Mouse (Mus musculus): ENCODE measurements around the gene Commd3. TPM values are rescaled to one million over a fixed set of nuclear protein-coding genes. Genes with fewer than 3 reads are reported as not detected.

The Commd3 gene
- polyA plus RNA-seq (2015; fragmentation: Nextera tagmentation; extraction: Ambion mirVana), result 164 and 184 TPM in 2 replicates

DNA sequence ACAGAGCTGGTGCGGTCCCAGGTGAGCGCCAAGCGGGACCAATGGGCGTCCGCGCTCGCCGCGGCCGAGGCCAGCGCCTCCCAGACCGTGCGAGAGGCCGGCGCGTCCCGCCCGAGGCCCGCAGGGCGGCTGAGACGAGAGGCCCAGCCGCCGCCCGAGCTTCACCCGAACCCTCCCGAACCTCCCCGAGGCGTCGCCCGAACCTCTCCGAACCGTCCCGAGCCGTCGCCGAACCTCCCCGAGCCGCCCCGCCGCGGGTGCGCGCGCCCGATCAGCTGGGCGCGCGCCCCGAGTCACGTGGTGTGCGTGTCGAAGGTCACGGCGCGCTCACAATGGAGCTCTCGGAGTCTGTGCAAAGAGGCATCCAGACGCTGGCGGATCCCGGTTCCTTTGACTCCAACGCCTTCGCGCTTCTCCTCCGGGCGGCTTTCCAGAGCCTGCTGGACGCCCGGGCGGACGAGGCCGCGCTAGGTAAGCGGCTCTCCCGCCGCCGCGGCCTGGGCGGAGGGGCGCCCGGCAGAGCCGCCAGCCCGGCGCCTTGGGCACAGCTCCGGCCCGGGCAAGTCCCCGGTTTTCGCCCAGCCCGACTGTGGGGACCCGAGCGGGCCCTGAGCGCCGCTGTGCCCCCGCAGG, at the start of gene Commd3:
Gene Commd3, plus strand, starts transcription at position 252 of the 633 bp plus-strand sequence.
- peaks cover 33% of the 10 kb centered on the region for H3K27me3 ChIP-seq (replicated peaks)
- peak within 1 kb of the TSS; percentile 94 for H3K4me3 ChIP-seq
- peak within 1 kb of the TSS; percentile 98 for H3K27ac ChIP-seq (replicated peaks)
- H3K36me3 ChIP-seq, result 0 out of 2 replicates have a peak, but pooled peaks cover 2% of the 10 kb centered on the region
- ATAC-seq (ENCODE audit: extremely low read depth, insufficient number of reproducible peaks, low FRiP score, low TSS enrichment), result peak; percentile 72
- peak within 1 kb of the TSS; percentile 99 for H3K9ac ChIP-seq
- H3K4me1 ChIP-seq, result peaks cover 18% of the 10 kb centered on the region
- peak within 1 kb of the TSS; percentile 73 for H3K4me2 ChIP-seq
- H3K9me3 ChIP-seq, result no peaks in the 10 kb centered on the region
- WGBS, result under 1% methylated on average over 90 of the region's 91 CpGs

- Histone ChIP-seq H3K36me3 (no peaks in the 10 kb centered on the region), H3K27me3 (replicated peaks) (peaks cover 47% of the 10 kb centered on the region), H3K27ac (replicated peaks) (no peak overlapping the region), H3K4me3 (no peak overlapping the region), H3K4me1 (peaks cover 6% of the 10 kb centered on the region; the same call in 1 of the 2 replicates), H3K9ac (no peak overlapping the region), H3K4me2 (no peak overlapping the region), H3K9me3 (no peaks in the 10 kb centered on the region)
- WGBS, result 71% methylated on average over 10 of the region's 10 CpGs
- ATAC-seq (ENCODE audit: extremely low read depth, insufficient number of reproducible peaks, low FRiP score, low TSS enrichment), result no peak
These were observed 49.0 kb upstream of the Commd3 start for GRCm38 (mm10) chr2:18623219-18623618.

DNA sequence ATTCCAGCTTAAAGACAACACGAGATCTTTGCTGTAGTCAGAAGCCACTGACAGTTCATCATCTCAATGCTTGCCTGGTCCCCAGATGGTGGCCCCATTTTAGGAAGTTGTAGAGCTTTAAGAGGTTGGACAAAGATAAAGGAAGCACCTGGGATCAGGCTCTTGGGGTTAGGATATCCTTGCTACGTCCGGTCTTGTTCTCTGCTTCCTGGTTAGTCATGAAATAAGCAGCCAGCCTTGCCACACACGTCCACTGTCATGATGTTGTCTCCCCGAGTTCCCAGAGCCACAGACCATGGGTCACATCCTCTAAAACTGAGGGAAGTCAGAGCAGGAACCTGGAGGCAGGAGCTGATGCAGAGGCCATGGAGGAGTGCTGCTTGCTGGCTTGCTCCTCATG, 41.6 kb upstream of the Commd3 start:
- Histone ChIP-seq H3K4me3 (no peak overlapping the region), H3K9me3 (no peaks in the 10 kb centered on the region), H3K4me2 (no peak overlapping the region), H3K36me3 (no peaks in the 10 kb centered on the region), H3K27me3 (replicated peaks) (peaks cover 13% of the 10 kb centered on the region), H3K27ac (replicated peaks) (no peak overlapping the region), H3K4me1 (peaks cover 13% of the 10 kb centered on the region), H3K9ac (no peak overlapping the region)
- ATAC-seq (ENCODE audit: extremely low read depth, insufficient number of reproducible peaks, low FRiP score, low TSS enrichment), result no peak
- 63% methylated on average over 5 of the region's 5 CpGs for WGBS

DNA sequence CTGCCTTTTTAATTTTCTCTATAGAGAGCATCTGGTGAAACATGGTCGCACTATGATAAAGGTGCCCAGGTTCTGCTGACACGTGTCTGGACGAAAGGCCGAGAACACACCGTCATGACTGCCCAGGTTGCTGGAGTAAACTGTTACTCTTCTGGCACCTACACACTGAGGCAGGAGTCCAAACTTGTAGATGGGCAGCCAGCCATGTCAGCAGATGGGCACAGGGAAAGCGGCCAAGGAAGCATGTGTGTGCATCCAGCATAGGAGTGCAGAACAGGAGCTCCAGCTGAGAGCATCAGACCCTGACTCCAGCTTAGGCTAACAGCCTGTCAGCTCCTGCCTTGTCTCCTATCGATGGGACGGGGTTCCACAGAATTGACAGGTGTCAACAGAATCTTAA, 37.1 kb upstream of the Commd3 start:
- Histone ChIP-seq H3K4me2 (no peak overlapping the region), H3K9me3 (peaks cover 8% of the 10 kb centered on the region), H3K9ac (no peak overlapping the region), H3K27ac (replicated peaks) (no peak overlapping the region), H3K36me3 (no peaks in the 10 kb centered on the region), H3K27me3 (replicated peaks) (peaks cover 15% of the 10 kb centered on the region), H3K4me1 (0 out of 2 replicates have a peak, but pooled peaks cover under 1% of the 10 kb centered on the region), H3K4me3 (no peak overlapping the region)
- no peak for ATAC-seq (ENCODE audit: extremely low read depth, insufficient number of reproducible peaks, low FRiP score, low TSS enrichment)
- 77% methylated on average over 8 of the region's 8 CpGs for WGBS

GRCm38 (mm10) chr2:18648563-18648962, 23.6 kb upstream of the Commd3 start:
- ATAC-seq (ENCODE audit: extremely low read depth, insufficient number of reproducible peaks, low FRiP score, low TSS enrichment), result no peak
- no peak overlapping the region for H3K9ac ChIP-seq
- H3K27me3 ChIP-seq (replicated peaks), result 0 out of 2 replicates have a peak, but pooled peaks cover 3% of the 10 kb centered on the region
- no peaks in the 10 kb centered on the region for H3K4me1 ChIP-seq
- WGBS, result 79% methylated on average over 4 of the region's 4 CpGs
- no peaks in the 10 kb centered on the region for H3K9me3 ChIP-seq
- no peak overlapping the region for H3K4me2 ChIP-seq
- no peaks in the 10 kb centered on the region for H3K36me3 ChIP-seq
- H3K4me3 ChIP-seq, result no peak overlapping the region
- no peak overlapping the region for H3K27ac ChIP-seq (replicated peaks)

- peaks cover 3% of the 10 kb centered on the region; the same call in 1 of the 2 replicates for H3K4me1 ChIP-seq
- H3K4me2 ChIP-seq, result no peak overlapping the region
- H3K36me3 ChIP-seq, result no peaks in the 10 kb centered on the region
- no peak for ATAC-seq (ENCODE audit: extremely low read depth, insufficient number of reproducible peaks, low FRiP score, low TSS enrichment)
- 63% methylated on average over 5 of the region's 5 CpGs for WGBS
- H3K9ac ChIP-seq, result no peak overlapping the region
- no peak overlapping the region for H3K27ac ChIP-seq (replicated peaks)
- H3K4me3 ChIP-seq, result no peak overlapping the region
- 0 out of 2 replicates have a peak, but pooled peaks cover 2% of the 10 kb centered on the region for H3K27me3 ChIP-seq (replicated peaks)
- no peaks in the 10 kb centered on the region for H3K9me3 ChIP-seq
These were observed 17.4 kb upstream of the Commd3 start for GRCm38 (mm10) chr2:18654821-18655220.

- Histone ChIP-seq H3K4me3 (no peak overlapping the region), H3K27ac (replicated peaks) (no peak overlapping the region), H3K9me3 (no peaks in the 10 kb centered on the region), H3K36me3 (no peaks in the 10 kb centered on the region), H3K4me2 (no peak overlapping the region), H3K27me3 (replicated peaks) (peaks cover 19% of the 10 kb centered on the region), H3K9ac (no peak overlapping the region), H3K4me1 (no peaks in the 10 kb centered on the region)
- WGBS, result 87% methylated on average over 3 of the region's 3 CpGs
- no peak for ATAC-seq (ENCODE audit: extremely low read depth, insufficient number of reproducible peaks, low FRiP score, low TSS enrichment)
These were observed 8.2 kb upstream of the Commd3 start for GRCm38 (mm10) chr2:18664003-18664402.

- 0 out of 2 replicates have a peak, but pooled peaks cover 2% of the 10 kb centered on the region for H3K36me3 ChIP-seq
- no peak overlapping the region for H3K27ac ChIP-seq (replicated peaks)
- H3K4me3 ChIP-seq, result no peak overlapping the region
- no peak for ATAC-seq (ENCODE audit: extremely low read depth, insufficient number of reproducible peaks, low FRiP score, low TSS enrichment)
- H3K9ac ChIP-seq, result no peak overlapping the region
- H3K27me3 ChIP-seq (replicated peaks), result peaks cover 40% of the 10 kb centered on the region
- 24% methylated on average over 6 of the region's 6 CpGs for WGBS
- H3K4me1 ChIP-seq, result peaks cover 17% of the 10 kb centered on the region
- no peaks in the 10 kb centered on the region for H3K9me3 ChIP-seq
- H3K4me2 ChIP-seq, result no peak overlapping the region
These were observed 1.1 kb upstream of the Commd3 start for GRCm38 (mm10) chr2:18671041-18671440.

DNA sequence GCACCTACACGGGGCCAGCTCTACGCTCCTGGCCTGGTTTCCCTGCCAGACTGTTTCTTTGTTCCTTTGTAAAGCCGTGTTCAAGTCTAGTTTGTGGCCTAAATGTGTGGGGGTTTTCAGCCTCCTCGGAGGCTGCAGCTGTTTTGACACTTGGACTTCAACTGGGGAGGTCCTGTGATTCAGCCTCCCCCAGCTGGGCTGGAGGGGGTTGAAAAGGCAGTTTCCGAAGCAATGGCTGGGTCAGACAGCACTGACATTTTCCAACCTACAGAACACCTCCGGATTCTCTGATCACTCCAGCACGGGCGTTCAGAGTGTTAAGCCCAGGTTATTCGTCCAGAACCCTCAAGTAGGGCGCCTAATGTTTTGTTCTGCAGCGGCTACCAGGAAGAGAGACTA, 581 bp downstream of the Commd3 start:
- no peak for ATAC-seq (ENCODE audit: extremely low read depth, insufficient number of reproducible peaks, low FRiP score, low TSS enrichment)
- H3K9ac ChIP-seq, result peak overlapping the region; percentile 99
- WGBS, result 3% methylated on average over 11 of the region's 11 CpGs
- H3K36me3 ChIP-seq, result 0 out of 2 replicates have a peak, but pooled peaks cover 2% of the 10 kb centered on the region
- peaks cover 18% of the 10 kb centered on the region for H3K4me1 ChIP-seq
- peak overlapping the region; percentile 94 for H3K4me3 ChIP-seq
- H3K27ac ChIP-seq (replicated peaks), result peak overlapping the region; percentile 98
- H3K27me3 ChIP-seq (replicated peaks), result peaks cover 29% of the 10 kb centered on the region
- H3K9me3 ChIP-seq, result no peaks in the 10 kb centered on the region
- peak overlapping the region; percentile 73 for H3K4me2 ChIP-seq

- peaks cover 21% of the 10 kb centered on the region for H3K27me3 ChIP-seq (replicated peaks)
- ATAC-seq (ENCODE audit: extremely low read depth, insufficient number of reproducible peaks, low FRiP score, low TSS enrichment), result no peak
- H3K27ac ChIP-seq (replicated peaks), result no peak overlapping the region
- H3K4me1 ChIP-seq, result peaks cover 24% of the 10 kb centered on the region
- no peak overlapping the region; the same call in 1 of the 2 replicates for H3K4me3 ChIP-seq
- peak overlapping the region; percentile 73 for H3K4me2 ChIP-seq
- H3K9me3 ChIP-seq, result no peaks in the 10 kb centered on the region
- H3K36me3 ChIP-seq, result 0 out of 2 replicates have a peak, but pooled peaks cover 2% of the 10 kb centered on the region
- 64% methylated on average over 4 of the region's 4 CpGs for WGBS
- H3K9ac ChIP-seq, result no peak overlapping the region
These were observed 1.6 kb downstream of the Commd3 start for GRCm38 (mm10) chr2:18673766-18674165.

DNA sequence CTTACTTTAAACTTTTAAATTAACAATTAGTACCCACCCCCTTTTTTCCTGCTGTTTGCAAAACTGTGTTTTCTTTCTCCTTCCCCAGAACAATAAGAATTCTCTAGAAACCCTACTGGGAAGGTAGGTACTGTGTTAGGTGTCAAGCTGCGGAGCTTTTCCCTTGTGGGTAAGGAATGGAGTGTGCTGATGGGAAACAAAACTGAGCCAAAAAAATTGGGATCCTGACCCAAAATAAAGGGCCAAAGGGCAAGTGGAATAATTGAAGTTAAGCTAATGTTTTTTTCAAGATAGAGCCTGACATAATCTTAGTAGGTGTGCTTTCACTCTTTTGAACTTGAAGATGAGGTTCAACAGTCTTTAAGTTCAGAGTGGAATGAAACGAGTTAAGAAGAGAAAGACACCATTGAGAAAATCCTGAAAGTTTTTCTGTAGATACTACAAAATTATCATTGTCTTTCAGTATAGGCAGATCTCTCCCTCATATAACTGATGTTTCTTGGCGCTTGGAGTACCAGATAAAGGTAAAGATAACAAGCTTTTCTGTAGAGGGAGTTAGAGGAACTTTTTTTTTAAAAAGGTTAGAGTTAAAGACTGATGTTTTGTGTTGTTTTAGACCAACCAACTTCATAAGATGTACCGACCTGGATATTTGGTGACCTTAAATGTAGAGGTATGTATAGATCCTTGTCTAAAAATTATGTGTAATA, 2.2 kb downstream of the Commd3 start:
- Histone ChIP-seq H3K9me3 (no peaks in the 10 kb centered on the region), H3K4me1 (peaks cover 24% of the 10 kb centered on the region), H3K9ac (no peak overlapping the region), H3K27me3 (replicated peaks) (peaks cover 27% of the 10 kb centered on the region), H3K4me2 (no peak overlapping the region), H3K4me3 (no peak overlapping the region), H3K36me3 (0 out of 2 replicates have a peak, but pooled peaks cover 2% of the 10 kb centered on the region), H3K27ac (replicated peaks) (no peak overlapping the region)
- no peak for ATAC-seq (ENCODE audit: extremely low read depth, insufficient number of reproducible peaks, low FRiP score, low TSS enrichment)
- WGBS, result 76% methylated on average over 4 of the region's 4 CpGs
